Mouse (Mus musculus) left cerebral cortex, adult 2 months (tissue): ENCODE measurements around the gene Dmrta2. TPM values are rescaled to one million over a fixed set of nuclear protein-coding genes. Genes with fewer than 3 reads are reported as not detected.

Source experiments
- DNase-seq, 2 experiments: peaks; one replicate each; pipeline ENCODE4 v3.0.0; 2021 to 2022; ENCODE audit warnings: low spot score in 2 of 2, mixed read lengths in 1 of 2; ENCODE audit errors: extremely low spot score in 1 of 2
- H3K27ac ChIP-seq: fragments of 200-600 bp; 2 replicates; pipeline ENCODE4 v1.8.1; 2022
- H3K4me3 ChIP-seq: fragments of 200-600 bp; 2 replicates; pipeline ENCODE4 v1.8.1; 2022
- CTCF ChIP-seq: fragments of 200-600 bp; IDR thresholded peaks from 2 replicates; pipeline ENCODE4 v1.8.1; 2022; ENCODE audit warnings: antibody characterized with exemption, mild to moderate bottlenecking, moderate library complexity
- intact Hi-C: fragments of 180-260 bp; cut with DNase I; formaldehyde crosslinking; loops from one replicate; pipeline ENCODE4 v1.15.1; 2025
- total RNA-seq, 2 experiments: library from RNA; stranded (reverse); gene quantifications; 2 replicates each; pipeline ENCODE4 v1.2.3; 2021

Gene Dmrta2
- total RNA-seq, 2 experiments from 2014 or later: 2.2 to 2.6 TPM

DNA sequence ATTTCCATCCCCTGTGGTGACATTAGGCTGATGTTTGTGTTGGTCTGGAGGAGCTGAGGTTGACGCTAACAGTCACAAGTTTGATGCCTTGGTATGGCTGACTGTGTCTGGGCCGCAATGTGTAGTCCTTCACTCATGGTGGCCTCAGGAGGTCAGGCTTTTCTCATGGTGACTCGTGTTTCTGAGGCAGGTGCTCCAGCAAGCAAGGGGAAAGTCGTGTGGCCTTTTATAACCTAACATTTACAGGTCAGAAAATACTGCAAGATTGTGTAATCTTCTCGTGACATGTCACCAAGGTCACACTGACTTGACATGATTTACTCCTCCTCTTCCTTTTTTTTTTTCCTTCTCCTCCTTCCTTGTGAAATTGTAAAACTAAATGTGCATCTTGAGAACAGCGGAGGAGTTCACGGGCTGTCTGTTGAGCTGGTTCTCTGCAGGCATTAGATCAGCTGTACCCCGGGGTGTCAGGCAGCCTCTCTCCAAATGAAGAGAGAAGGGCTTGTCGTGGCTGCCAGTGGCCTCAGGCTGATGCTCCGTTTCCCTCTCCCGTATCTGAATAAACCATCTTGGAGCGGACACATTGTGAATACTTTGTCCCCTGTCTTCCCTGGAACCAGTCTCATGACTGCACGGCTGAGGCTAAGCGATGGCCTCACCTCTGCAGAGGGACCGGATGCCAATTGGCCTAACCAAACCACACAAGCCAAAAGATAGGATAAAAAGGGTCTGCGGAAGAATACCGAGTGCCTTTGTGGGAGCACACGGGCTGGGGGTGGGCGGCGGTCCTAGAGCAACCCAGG lies 9.9 kb downstream of the Dmrta2 start:
- intact Hi-C loops: no loop called here
- Histone ChIP-seq H3K27ac (no peak overlapping the region), H3K4me3 (no peak overlapping the region)
- no peak for DNase-seq
- no peak for TF ChIP-seq CTCF

DNA sequence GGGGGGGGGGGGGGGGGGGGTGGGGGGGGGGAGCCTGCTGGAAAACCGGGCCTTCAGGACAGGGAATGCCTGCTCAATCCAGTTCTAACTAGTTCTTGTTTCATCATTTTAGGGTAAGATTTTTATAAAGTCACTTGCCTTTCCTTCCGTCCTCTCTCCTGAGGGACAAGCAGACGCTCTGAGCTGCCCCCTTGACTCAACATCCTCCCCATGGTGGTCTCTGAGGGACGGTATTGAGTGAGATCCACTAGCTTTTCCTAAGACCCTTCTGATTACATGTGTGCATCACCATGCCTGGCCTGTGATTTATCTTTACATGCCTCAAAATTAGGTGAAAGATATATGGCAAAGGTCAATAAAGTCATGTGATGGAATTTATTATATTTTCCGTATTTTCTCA lies 10.6 kb downstream of the Dmrta2 start:
- no peak for TF ChIP-seq CTCF
- H3K4me3 ChIP-seq: no peak overlapping the region
- intact Hi-C loops: no loop called here
- no peak overlapping the region for H3K27ac ChIP-seq
- DNase-seq: no peak

- Histone ChIP-seq H3K27ac (no peak overlapping the region), H3K4me3 (no peak overlapping the region)
- no peak for DNase-seq
- intact Hi-C loops: no loop called here
- peak; percentile 11; the same call in 1 of the 2 replicates for TF ChIP-seq CTCF
These were observed 11.4 kb downstream of the Dmrta2 start for GRCm38 (mm10) chr4:109989213-109989612.

GRCm38 (mm10) chr4:110006044-110006443 lies 28.2 kb downstream of the Dmrta2 start:
- intact Hi-C loops: no loop called here
- no peak for TF ChIP-seq CTCF
- no peak for DNase-seq
- no peak overlapping the region for H3K27ac ChIP-seq
- no peak overlapping the region for H3K4me3 ChIP-seq

- Histone ChIP-seq H3K27ac (no peak overlapping the region), H3K4me3 (no peak overlapping the region)
- intact Hi-C loops: no loop called here
- DNase-seq: no peak
- peak; percentile 39 for TF ChIP-seq CTCF
These were observed 41.3 kb downstream of the Dmrta2 start for GRCm38 (mm10) chr4:110019145-110019544.

DNA sequence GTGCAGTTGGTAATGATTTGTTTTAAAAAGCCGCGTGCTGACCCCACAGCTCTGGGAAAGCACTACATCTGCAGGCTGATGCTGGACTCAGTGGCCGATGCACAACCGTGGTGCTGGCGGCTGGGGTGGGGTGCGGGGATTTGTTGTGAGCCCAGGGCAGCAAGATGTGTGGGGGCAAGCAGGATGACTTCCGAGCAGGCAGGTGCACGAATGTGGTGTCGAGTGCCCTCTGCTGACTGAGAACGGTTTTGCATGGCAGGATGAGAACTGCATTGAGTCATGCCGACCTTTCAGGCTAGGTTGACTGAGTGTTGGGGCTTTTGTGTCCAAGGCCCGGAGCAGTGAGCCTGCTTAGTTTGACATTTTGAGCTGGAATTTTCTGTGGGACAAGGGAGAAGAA lies 42.4 kb downstream of the Dmrta2 start:
- H3K27ac ChIP-seq: no peak overlapping the region
- peak overlapping the region; percentile 41 for H3K4me3 ChIP-seq
- DNase-seq: peak; percentile 82 to 91
- TF ChIP-seq CTCF: peak; percentile 77
- intact Hi-C loops: loop anchor here (5.0 to 10.0 kb wide), 4 partner anchors 198 to 1865 kb away; no protein-coding TSS in a partner anchor

GRCm38 (mm10) chr4:110021956-110022625 lies 44.2 kb downstream of the Dmrta2 start:
- TF ChIP-seq CTCF: peak; percentile 87
- intact Hi-C loops: loop anchor here (2.0 to 10.0 kb wide), 5 partner anchors 200 to 1863 kb away; no protein-coding TSS in a partner anchor
- Histone ChIP-seq H3K4me3 (peak overlapping the region; percentile 27), H3K27ac (no peak overlapping the region)
- peak; percentile 83 to 95 for DNase-seq

- TF ChIP-seq CTCF: peak; percentile 70
- DNase-seq: peak in 1 of 2 experiments; percentile 40
- intact Hi-C loops: loop anchor here (2.0 to 10.0 kb wide), 5 partner anchors 524 to 1856 kb away; no protein-coding TSS in a partner anchor
- Histone ChIP-seq H3K27ac (no peak overlapping the region), H3K4me3 (no peak overlapping the region)
These were observed 50.8 kb downstream of the Dmrta2 start for GRCm38 (mm10) chr4:110028461-110029188.

- Histone ChIP-seq H3K27ac (no peak overlapping the region), H3K4me3 (no peak overlapping the region)
- no peak for TF ChIP-seq CTCF
- no peak for DNase-seq
- intact Hi-C loops: loop anchor here (2.0 to 10.0 kb wide), 5 partner anchors 525 to 1855 kb away; no protein-coding TSS in a partner anchor
These were observed 51.6 kb downstream of the Dmrta2 start for GRCm38 (mm10) chr4:110029446-110029845.
